Mouse (Mus musculus) hindbrain, embryonic 14.5 days (tissue): ENCODE measurements around the gene Ubl7. TPM values are rescaled to one million over a fixed set of nuclear protein-coding genes. Genes with fewer than 3 reads are reported as not detected.

Experiments
- ATAC-seq: fragments of 200-750 bp; cut with Nextera tagmentation; 2 replicates; pipeline ENCODE4 v1.8.0; 2017; ENCODE audit warnings: moderate number of reproducible peaks, mild to moderate bottlenecking, moderate TSS enrichment, moderate library complexity; ENCODE audit not compliant: low FRiP score
- DNase-seq: peaks from one replicate; pipeline ENCODE4 v3.0.0-alpha.2; 2015; ENCODE audit warnings: low spot score
- H3K27ac ChIP-seq: fragments of 300-500 bp; sonication (generic); 2 replicates; pipeline ENCODE4 v1.5.1; 2014; ENCODE audit warnings: mild to moderate bottlenecking, moderate library complexity
- H3K27me3 ChIP-seq: fragments of 300-500 bp; sonication (generic); 2 replicates; pipeline ENCODE4 v1.6.1; 2014; ENCODE audit warnings: mild to moderate bottlenecking, low read length, mixed read lengths; ENCODE audit not compliant: control insufficient read depth, insufficient read depth
- H3K36me3 ChIP-seq: fragments of 300-500 bp; sonication (generic); replicated peaks from 2 replicates; pipeline ENCODE4 v1.6.1; 2014; ENCODE audit not compliant: control insufficient read depth, insufficient read depth
- H3K4me1 ChIP-seq: fragments of 300-500 bp; sonication (generic); replicated peaks from 2 replicates; pipeline ENCODE4 v1.6.1; 2014; ENCODE audit warnings: antibody characterized with exemption, low read length, mixed read lengths; ENCODE audit not compliant: control insufficient read depth, insufficient read depth
- H3K4me2 ChIP-seq: fragments of 300-500 bp; sonication (generic); replicated peaks from 2 replicates; pipeline ENCODE4 v1.6.1; 2014; ENCODE audit warnings: mild to moderate bottlenecking, moderate library complexity
- H3K4me3 ChIP-seq: fragments of 300-500 bp; sonication (generic); replicated peaks from 2 replicates; pipeline ENCODE4 v1.5.1; 2014; ENCODE audit warnings: mild to moderate bottlenecking, low read length
- H3K9ac ChIP-seq: fragments of 300-500 bp; sonication (generic); 2 replicates; pipeline ENCODE4 v1.6.1; 2014
- H3K9me3 ChIP-seq: fragments of 300-500 bp; sonication (generic); 2 replicates; pipeline ENCODE4 v1.6.1; 2016; ENCODE audit warnings: low read length; ENCODE audit not compliant: control insufficient read depth
- WGBS: fragments of 180-500 bp; shearing (Covaris S2); extraction: QIAGEN DNeasy Blood & Tissue Kit; methylation state at CpG from one replicate; pipeline ENCODE4 v1.1.7; 2014; 5-methylcytosine and 5-hydroxymethylcytosine counted together
- polyA plus RNA-seq: library from polyadenylated mRNA; unstranded; fragments of >200 nt; fragmentation: Nextera tagmentation; extraction: Ambion mirVana; gene quantifications from 2 replicates; pipeline ENCODE4 v1.2.1, GENCODE M21; 2014

Ubl7 gene
- polyA plus RNA-seq, 1 experiment from 2014 or later, result 151 TPM

DNA sequence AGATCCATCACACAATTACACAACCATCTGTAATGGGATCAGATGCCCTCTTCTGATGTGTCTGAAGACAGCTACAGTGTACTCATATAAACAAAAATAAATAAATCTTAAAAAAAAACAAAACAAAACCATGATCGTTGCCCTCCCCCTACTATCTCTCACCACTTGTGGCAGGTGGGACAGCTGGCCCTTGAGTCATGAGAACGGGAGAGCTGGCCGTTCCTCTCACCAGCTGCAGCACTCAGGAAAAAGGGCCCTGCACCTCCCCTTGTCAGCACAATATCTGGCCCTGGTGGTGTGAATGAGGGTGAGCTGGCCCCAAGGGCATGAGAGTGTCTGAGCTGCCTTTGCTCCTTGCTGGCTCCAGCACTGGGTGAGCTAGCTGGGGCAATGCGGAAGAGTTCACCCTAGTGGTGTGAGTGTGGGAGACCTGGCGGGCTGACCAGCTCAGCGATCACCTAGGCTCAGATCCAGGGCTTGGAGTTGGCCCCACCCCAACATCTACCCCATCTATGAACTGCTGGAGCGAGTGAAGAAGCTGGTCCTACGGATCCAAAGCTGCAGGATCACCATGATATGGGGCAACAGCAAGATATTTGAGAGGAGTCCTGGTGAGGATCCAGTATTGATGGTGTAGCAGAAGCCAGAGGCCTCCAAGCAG, 7.1 kb upstream of the Ubl7 start:
- Histone ChIP-seq H3K36me3 (no peaks in the 10 kb centered on the region), H3K9ac (no peak overlapping the region), H3K4me1 (peaks cover 15% of the 10 kb centered on the region), H3K4me3 (no peak overlapping the region), H3K4me2 (no peak overlapping the region), H3K27me3 (no peaks in the 10 kb centered on the region), H3K9me3 (no peaks in the 10 kb centered on the region), H3K27ac (no peak overlapping the region)
- no peak for ATAC-seq
- 81% methylated on average over 8 of the region's 8 CpGs for WGBS
- no peak for DNase-seq

GRCm38 (mm10) chr9:57904250-57904644, 6.5 kb upstream of the Ubl7 start:
- 96% methylated on average over 5 of the region's 5 CpGs for WGBS
- no peak for ATAC-seq

GRCm38 (mm10) chr9:57907206-57907605, 3.6 kb upstream of the Ubl7 start:
- no peak overlapping the region for H3K9ac ChIP-seq
- 83% methylated on average over 6 of the region's 6 CpGs for WGBS
- H3K27ac ChIP-seq, result no peak overlapping the region
- ATAC-seq (no peak), DNase-seq (no peak)
- H3K9me3 ChIP-seq, result no peaks in the 10 kb centered on the region
- no peaks in the 10 kb centered on the region for H3K27me3 ChIP-seq
- no peak overlapping the region for H3K4me2 ChIP-seq
- no peaks in the 10 kb centered on the region for H3K36me3 ChIP-seq
- no peak overlapping the region for H3K4me3 ChIP-seq
- H3K4me1 ChIP-seq, result peaks cover 14% of the 10 kb centered on the region

More at GRCm38 (mm10) chr9:57904250-57904644, 6.5 kb upstream of the Ubl7 start:
- no peak for DNase-seq
- Histone ChIP-seq H3K4me3 (no peak overlapping the region), H3K4me2 (no peak overlapping the region), H3K9me3 (no peaks in the 10 kb centered on the region), H3K4me1 (peaks cover 15% of the 10 kb centered on the region), H3K36me3 (no peaks in the 10 kb centered on the region), H3K27me3 (no peaks in the 10 kb centered on the region), H3K9ac (no peak overlapping the region), H3K27ac (no peak overlapping the region)

GRCm38 (mm10) chr9:57912571-57912970, 1.8 kb downstream of the Ubl7 start:
- WGBS, result 85% methylated on average over 5 of the region's 5 CpGs
- Histone ChIP-seq H3K9ac (no peak overlapping the region), H3K27me3 (no peaks in the 10 kb centered on the region), H3K27ac (no peak overlapping the region), H3K4me3 (no peak overlapping the region), H3K9me3 (no peaks in the 10 kb centered on the region), H3K4me1 (peaks cover 13% of the 10 kb centered on the region), H3K4me2 (no peak overlapping the region), H3K36me3 (peaks cover 36% of the 10 kb centered on the region)
- no peak for DNase-seq
- no peak for ATAC-seq

DNA sequence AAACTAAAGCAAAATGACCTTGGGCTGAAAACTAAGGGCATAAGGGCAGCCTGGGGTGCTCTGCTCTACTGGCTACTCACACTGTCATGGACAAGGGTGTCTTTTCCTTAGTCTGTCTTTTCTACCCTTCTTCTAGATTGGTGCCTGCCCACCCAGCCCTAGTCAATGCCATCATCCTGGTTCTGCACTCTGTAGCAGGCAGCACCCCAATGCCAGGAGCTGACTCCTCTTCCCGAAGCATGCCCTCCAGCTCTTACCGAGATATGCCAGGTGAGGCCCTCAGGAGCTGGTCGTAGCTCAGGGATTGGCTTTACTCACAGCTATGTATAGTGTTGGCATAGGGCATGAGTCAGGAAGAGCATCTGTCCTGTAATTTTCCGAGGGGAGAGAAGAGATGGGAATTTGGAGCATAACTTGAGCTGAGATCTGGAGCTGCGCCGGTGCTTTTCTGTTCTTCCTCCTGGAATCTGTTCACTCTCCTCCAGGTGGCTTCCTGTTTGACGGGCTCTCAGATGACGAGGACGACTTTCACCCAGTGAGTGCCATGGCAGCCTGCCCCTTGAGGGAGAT, 10.8 kb downstream of the Ubl7 start:
- H3K27me3 ChIP-seq, result no peaks in the 10 kb centered on the region
- no peak overlapping the region for H3K4me2 ChIP-seq
- DNase-seq (no peak), ATAC-seq (no peak)
- no peaks in the 10 kb centered on the region for H3K9me3 ChIP-seq
- H3K4me3 ChIP-seq, result no peak overlapping the region
- 93% methylated on average over 9 of the region's 9 CpGs for WGBS
- no peaks in the 10 kb centered on the region for H3K4me1 ChIP-seq
- H3K27ac ChIP-seq, result no peak overlapping the region
- no peak overlapping the region for H3K9ac ChIP-seq
- H3K36me3 ChIP-seq, result peaks cover 93% of the 10 kb centered on the region

DNA sequence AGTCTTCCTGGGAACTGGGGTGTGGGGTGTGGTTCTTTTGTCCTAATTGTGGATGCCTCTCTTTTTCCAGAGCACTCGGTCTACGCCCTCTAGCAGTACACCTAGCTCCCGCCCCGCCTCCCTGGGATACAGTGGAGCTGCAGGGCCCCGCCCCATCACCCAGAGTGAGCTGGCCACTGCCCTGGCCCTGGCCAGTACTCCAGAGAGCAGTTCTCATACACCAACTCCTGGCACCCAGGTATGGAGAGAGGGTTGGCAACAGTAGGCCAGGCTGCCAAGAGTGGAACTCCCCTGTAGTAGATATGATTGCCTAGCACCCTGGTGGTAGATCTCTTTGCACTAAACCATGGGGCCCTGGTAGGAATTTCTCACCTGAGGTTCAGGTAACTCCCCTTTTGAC, 11.6 kb downstream of the Ubl7 start:
- no peak overlapping the region for H3K27ac ChIP-seq
- H3K27me3 ChIP-seq, result no peaks in the 10 kb centered on the region
- H3K9ac ChIP-seq, result no peak overlapping the region
- H3K4me3 ChIP-seq, result no peak overlapping the region
- peaks cover 95% of the 10 kb centered on the region for H3K36me3 ChIP-seq
- no peak overlapping the region for H3K4me2 ChIP-seq
- 92% methylated on average over 5 of the region's 5 CpGs for WGBS
- H3K4me1 ChIP-seq, result no peaks in the 10 kb centered on the region
- H3K9me3 ChIP-seq, result no peaks in the 10 kb centered on the region
- DNase-seq (no peak), ATAC-seq (no peak)

GRCm38 (mm10) chr9:57923046-57923445, 12.3 kb downstream of the Ubl7 start:
- Histone ChIP-seq H3K9me3 (no peaks in the 10 kb centered on the region), H3K27me3 (no peaks in the 10 kb centered on the region), H3K9ac (no peak overlapping the region), H3K4me3 (no peak overlapping the region), H3K27ac (no peak overlapping the region), H3K4me1 (no peaks in the 10 kb centered on the region), H3K4me2 (no peak overlapping the region), H3K36me3 (peaks cover 95% of the 10 kb centered on the region)
- 98% methylated on average over 3 of the region's 3 CpGs for WGBS
- ATAC-seq, result no peak
- DNase-seq, result no peak

- 85% methylated on average over 5 of the region's 5 CpGs for WGBS
- H3K4me3 ChIP-seq, result no peak overlapping the region
- H3K4me1 ChIP-seq, result 0 out of 2 replicates have a peak, but pooled peaks cover 3% of the 10 kb centered on the region
- no peak for ATAC-seq
- no peak overlapping the region for H3K4me2 ChIP-seq
- peaks cover 46% of the 10 kb centered on the region for H3K36me3 ChIP-seq
- DNase-seq, result no peak
- no peak overlapping the region for H3K9ac ChIP-seq
- no peak overlapping the region; the same call in 1 of the 2 replicates for H3K27ac ChIP-seq
- H3K27me3 ChIP-seq, result no peaks in the 10 kb centered on the region
- no peaks in the 10 kb centered on the region for H3K9me3 ChIP-seq
Measured at GRCm38 (mm10) chr9:57931166-57931767, 20.5 kb downstream of the Ubl7 start.

DNA sequence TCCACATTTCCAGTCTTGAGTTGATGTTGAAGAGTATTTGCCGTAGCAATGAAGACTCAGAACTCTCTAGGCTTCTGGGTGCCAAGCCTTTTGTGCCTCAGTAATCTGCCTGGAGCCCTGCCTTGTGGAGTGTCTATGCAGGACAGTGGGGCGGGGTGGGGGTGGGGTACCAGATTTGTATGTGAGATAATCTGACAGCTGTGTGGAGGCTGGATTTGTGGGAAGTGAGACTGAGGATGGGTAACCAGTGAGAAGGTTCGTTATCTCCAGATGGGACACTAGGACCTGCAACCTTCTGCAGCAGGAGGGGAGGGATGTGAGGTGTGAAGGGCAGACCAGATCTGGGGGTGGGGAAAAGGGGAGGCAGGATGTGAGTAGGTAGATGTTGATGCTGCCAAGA, 21.5 kb downstream of the Ubl7 start:
- DNase-seq (no peak), ATAC-seq (no peak)
- Histone ChIP-seq H3K36me3 (peaks cover 36% of the 10 kb centered on the region), H3K27ac (no peak overlapping the region), H3K27me3 (no peaks in the 10 kb centered on the region), H3K4me1 (0 out of 2 replicates have a peak, but pooled peaks cover 3% of the 10 kb centered on the region), H3K4me2 (no peak overlapping the region), H3K4me3 (no peak overlapping the region), H3K9ac (no peak overlapping the region), H3K9me3 (no peaks in the 10 kb centered on the region)
- WGBS, result 80% methylated on average over 3 of the region's 3 CpGs
